Mouse (Mus musculus) hindbrain, embryonic 12.5 days (tissue): Measurements from ENCODE around the gene Aldh6a1. TPM values are rescaled to one million over a fixed set of nuclear protein-coding genes. Genes with fewer than 3 reads are reported as not detected.

Experiments used
- ATAC-seq: fragments of 200-750 bp; cut with Nextera tagmentation; 2 replicates; pipeline ENCODE4 v1.8.0; 2017; ENCODE audit warnings: moderate TSS enrichment; ENCODE audit not compliant: low FRiP score
- H3K27ac ChIP-seq: fragments of 300-500 bp; sonication (generic); 2 replicates; pipeline ENCODE4 v1.5.1; 2016; ENCODE audit warnings: mild to moderate bottlenecking
- H3K27me3 ChIP-seq: fragments of 300-500 bp; sonication (generic); 2 replicates; pipeline ENCODE4 v1.6.1; 2016; ENCODE audit warnings: mild to moderate bottlenecking
- H3K36me3 ChIP-seq: fragments of 300-500 bp; sonication (generic); 2 replicates; pipeline ENCODE4 v1.6.1; 2016; ENCODE audit warnings: mild to moderate bottlenecking
- H3K4me1 ChIP-seq: fragments of 300-500 bp; sonication (generic); 2 replicates; pipeline ENCODE4 v1.6.1; 2016
- H3K4me2 ChIP-seq: fragments of 300-500 bp; sonication (generic); replicated peaks from 2 replicates; pipeline ENCODE4 v1.6.1; 2016; ENCODE audit warnings: mild to moderate bottlenecking
- H3K4me3 ChIP-seq: fragments of 300-500 bp; sonication (generic); 2 replicates; pipeline ENCODE4 v1.5.1; 2016; ENCODE audit warnings: mild to moderate bottlenecking
- H3K9ac ChIP-seq: fragments of 300-500 bp; sonication (generic); 2 replicates; pipeline ENCODE4 v1.6.1; 2016; ENCODE audit warnings: mild to moderate bottlenecking, moderate library complexity
- H3K9me3 ChIP-seq: fragments of 300-500 bp; sonication (generic); replicated peaks from 2 replicates; pipeline ENCODE4 v1.6.1; 2016; ENCODE audit warnings: mild to moderate bottlenecking
- WGBS: fragments of 180-500 bp; shearing (Covaris S2); methylation state at CpG from one replicate; pipeline ENCODE4 v1.1.7; 2016; 5-methylcytosine and 5-hydroxymethylcytosine counted together
- polyA plus RNA-seq: library from polyadenylated mRNA; unstranded; fragments of >200 nt; fragmentation: Nextera tagmentation; extraction: Ambion mirVana; gene quantifications from 2 replicates; pipeline ENCODE4 v1.2.1, GENCODE M21; 2016

Gene Aldh6a1
- polyA plus RNA-seq, 1 experiment from 2014 or later = 32.6 TPM

GRCm38 (mm10) chr12:84392681-84393080 lies 58.1 kb downstream of the Aldh6a1 start:
- WGBS = 97% methylated on average over 4 of the region's 4 CpGs
- Histone ChIP-seq H3K4me1 (no peaks in the 10 kb centered on the region), H3K27me3 (no peaks in the 10 kb centered on the region), H3K36me3 (0 out of 2 replicates have a peak, but pooled peaks cover 5% of the 10 kb centered on the region), H3K9me3 (no peaks in the 10 kb centered on the region), H3K4me2 (no peak overlapping the region), H3K9ac (no peak overlapping the region), H3K4me3 (no peak overlapping the region), H3K27ac (no peak overlapping the region)
- ATAC-seq = no peak

GRCm38 (mm10) chr12:84390336-84390735 lies 60.5 kb downstream of the Aldh6a1 start:
- H3K36me3 ChIP-seq = no peaks in the 10 kb centered on the region
- H3K27me3 ChIP-seq = no peaks in the 10 kb centered on the region
- H3K4me1 ChIP-seq = no peaks in the 10 kb centered on the region
- no peak for ATAC-seq
- H3K4me3 ChIP-seq = no peak overlapping the region
- H3K27ac ChIP-seq = no peak overlapping the region
- no peak overlapping the region for H3K9ac ChIP-seq
- WGBS = 75% methylated on average over 6 of the region's 6 CpGs
- H3K9me3 ChIP-seq = no peaks in the 10 kb centered on the region
- no peak overlapping the region for H3K4me2 ChIP-seq

GRCm38 (mm10) chr12:84388774-84389400 lies 61.9 kb downstream of the Aldh6a1 start:
- no peak for ATAC-seq

GRCm38 (mm10) chr12:84388097-84388496 lies 62.7 kb downstream of the Aldh6a1 start:
- 77% methylated on average over 8 of the region's 8 CpGs for WGBS
- no peak for ATAC-seq
- Histone ChIP-seq H3K36me3 (peaks cover under 1% of the 10 kb centered on the region; the same call in 1 of the 2 replicates), H3K9me3 (no peaks in the 10 kb centered on the region), H3K27ac (no peak overlapping the region), H3K27me3 (no peaks in the 10 kb centered on the region), H3K4me1 (no peaks in the 10 kb centered on the region), H3K4me2 (no peak overlapping the region), H3K9ac (no peak overlapping the region), H3K4me3 (no peak overlapping the region)

More at GRCm38 (mm10) chr12:84388774-84389400, 61.9 kb downstream of the Aldh6a1 start:
- Histone ChIP-seq H3K4me3 (no peak overlapping the region), H3K36me3 (no peaks in the 10 kb centered on the region), H3K9ac (no peak overlapping the region), H3K4me2 (no peak overlapping the region), H3K4me1 (no peaks in the 10 kb centered on the region), H3K9me3 (no peaks in the 10 kb centered on the region), H3K27me3 (no peaks in the 10 kb centered on the region), H3K27ac (no peak overlapping the region)
- WGBS = 73% methylated on average over 14 of the region's 14 CpGs

GRCm38 (mm10) chr12:84385408-84385807 lies 65.4 kb downstream of the Aldh6a1 start:
- H3K4me3 ChIP-seq = no peak overlapping the region
- no peak for ATAC-seq
- no peak overlapping the region for H3K4me2 ChIP-seq
- no peaks in the 10 kb centered on the region for H3K27me3 ChIP-seq
- WGBS = 93% methylated on average over 4 of the region's 4 CpGs
- H3K36me3 ChIP-seq = peaks cover 3% of the 10 kb centered on the region; the same call in 1 of the 2 replicates
- H3K9ac ChIP-seq = no peak overlapping the region
- H3K4me1 ChIP-seq = no peaks in the 10 kb centered on the region
- no peaks in the 10 kb centered on the region for H3K9me3 ChIP-seq
- no peak overlapping the region for H3K27ac ChIP-seq

GRCm38 (mm10) chr12:84384644-84385081 lies 66.1 kb downstream of the Aldh6a1 start:
- Histone ChIP-seq H3K4me3 (no peak overlapping the region), H3K9ac (no peak overlapping the region)
- WGBS = 84% methylated on average over 5 of the region's 5 CpGs

GRCm38 (mm10) chr12:84382369-84382768 lies 68.4 kb downstream of the Aldh6a1 start:
- Histone ChIP-seq H3K4me2 (no peak overlapping the region), H3K4me3 (no peak overlapping the region), H3K36me3 (peaks cover 3% of the 10 kb centered on the region; the same call in 1 of the 2 replicates), H3K9me3 (no peaks in the 10 kb centered on the region), H3K4me1 (no peaks in the 10 kb centered on the region), H3K27me3 (no peaks in the 10 kb centered on the region), H3K27ac (no peak overlapping the region), H3K9ac (no peak overlapping the region)
- WGBS = 88% methylated on average over 4 of the region's 4 CpGs
- ATAC-seq = no peak

More at GRCm38 (mm10) chr12:84384644-84385081, 66.1 kb downstream of the Aldh6a1 start:
- no peaks in the 10 kb centered on the region for H3K9me3 ChIP-seq
- no peak overlapping the region for H3K27ac ChIP-seq
- no peak overlapping the region for H3K4me2 ChIP-seq
- no peak for ATAC-seq
- no peaks in the 10 kb centered on the region for H3K4me1 ChIP-seq
- peaks cover 3% of the 10 kb centered on the region; the same call in 1 of the 2 replicates for H3K36me3 ChIP-seq
- H3K27me3 ChIP-seq = no peaks in the 10 kb centered on the region

Other genes with a start within 250 kb of the Aldh6a1 start
- gene Elmsan1, start 232.1 kb downstream of the Aldh6a1 start, polyA plus RNA-seq = 7.2 and 8.0 TPM in 2 replicates
- 16.0 and 17.4 TPM in 2 replicates for gene Ptgr2, start 165.8 kb downstream of the Aldh6a1 start, polyA plus RNA-seq
- gene Zfp410, start 134.2 kb downstream of the Aldh6a1 start, polyA plus RNA-seq = 99.3 and 101 TPM in 2 replicates
- 34.6 and 37.5 TPM in 2 replicates for gene Coq6, start 89.3 kb downstream of the Aldh6a1 start, polyA plus RNA-seq
- gene Fam161b, start 89.2 kb downstream of the Aldh6a1 start, polyA plus RNA-seq = 13.6 and 15.8 TPM in 2 replicates
- gene Entpd5, start 42.0 kb downstream of the Aldh6a1 start, polyA plus RNA-seq = 11.9 and 12.3 TPM in 2 replicates
- 1.2 and 2.6 TPM in 2 replicates for gene Bbof1, start 41.9 kb downstream of the Aldh6a1 start, polyA plus RNA-seq
- gene Rnf113a2, start 33.8 kb downstream of the Aldh6a1 start, polyA plus RNA-seq = 29.2 and 29.9 TPM in 2 replicates
- 31.1 and 31.8 TPM in 2 replicates for gene Lin52, start 418 bp upstream of the Aldh6a1 start, polyA plus RNA-seq
- gene Vsx2, start 118.8 kb upstream of the Aldh6a1 start, polyA plus RNA-seq = 8.3 and 9.4 TPM in 2 replicates
- 13.7 and 17.1 TPM in 2 replicates for gene Abcd4, start 166.4 kb upstream of the Aldh6a1 start, polyA plus RNA-seq
- gene Vrtn, start 190.0 kb upstream of the Aldh6a1 start, polyA plus RNA-seq = not detected in 2 replicates
- gene Syndig1l, start 247.8 kb upstream of the Aldh6a1 start, polyA plus RNA-seq = 1.7 and 2.3 TPM in 2 replicates